Mouse (Mus musculus): ENCODE measurements around the gene Esr2. TPM values are rescaled to one million over a fixed set of nuclear protein-coding genes. Genes with fewer than 3 reads are reported as not detected.
A peak's percentile ranks its signal among the peaks of the same experiment; 100 is the strongest.

The Esr2 gene
- total RNA-seq, 2 experiments from 2014 or later = 0.08 to 0.13 TPM

DNA sequence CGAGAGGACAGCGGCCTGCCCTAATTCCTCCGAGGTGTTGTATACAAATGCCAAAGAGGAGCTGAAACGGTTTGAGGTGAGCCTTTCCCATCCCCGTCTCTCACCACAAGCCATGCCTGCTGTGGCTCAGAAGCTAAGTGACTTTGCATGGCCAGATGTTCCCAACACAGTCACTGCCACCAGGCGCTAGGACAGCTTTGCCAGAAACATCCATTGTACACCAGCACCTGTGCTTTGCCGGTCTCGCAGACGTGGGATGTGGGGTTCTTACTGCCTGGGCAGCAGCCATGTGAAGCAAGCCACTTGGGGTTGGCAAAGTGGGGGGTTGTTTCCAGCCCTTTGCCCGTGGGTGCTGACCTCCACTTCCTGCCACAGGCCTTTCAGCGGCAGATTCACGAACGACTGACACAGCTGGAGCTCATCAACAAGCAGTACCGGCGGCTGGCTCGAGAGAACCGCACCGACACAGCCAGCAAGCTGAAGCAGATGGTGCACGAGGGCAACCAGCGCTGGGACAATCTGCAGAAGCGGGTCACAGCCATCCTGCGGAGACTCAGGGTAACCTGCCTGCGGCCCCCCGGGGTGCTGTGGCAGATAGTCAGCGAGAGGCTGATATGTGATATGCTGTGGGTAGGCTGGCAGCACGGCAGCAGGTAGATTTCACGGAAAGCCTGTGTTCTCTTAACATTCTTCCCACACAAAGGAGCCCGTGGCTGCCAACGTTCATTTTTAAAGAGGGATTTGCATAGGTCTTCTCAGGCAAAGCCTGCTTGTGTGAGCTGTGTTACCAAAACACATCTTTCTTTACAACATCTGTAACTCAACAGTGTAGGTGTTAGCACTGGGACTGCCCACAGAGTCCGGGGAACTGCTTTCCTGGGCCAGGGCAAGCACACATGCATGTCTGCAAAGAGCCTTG is 81.7 kb downstream of the Esr2 start:
- no peak for DNase-seq
- TF ChIP-seq CTCF (IDR thresholded peaks at IDR 0.05) = no peak
- intact Hi-C loops (cut with DNase I) = no loop called here
- Histone ChIP-seq H3K4me3 (no peak overlapping the region), H3K27ac (no peak overlapping the region)

DNA sequence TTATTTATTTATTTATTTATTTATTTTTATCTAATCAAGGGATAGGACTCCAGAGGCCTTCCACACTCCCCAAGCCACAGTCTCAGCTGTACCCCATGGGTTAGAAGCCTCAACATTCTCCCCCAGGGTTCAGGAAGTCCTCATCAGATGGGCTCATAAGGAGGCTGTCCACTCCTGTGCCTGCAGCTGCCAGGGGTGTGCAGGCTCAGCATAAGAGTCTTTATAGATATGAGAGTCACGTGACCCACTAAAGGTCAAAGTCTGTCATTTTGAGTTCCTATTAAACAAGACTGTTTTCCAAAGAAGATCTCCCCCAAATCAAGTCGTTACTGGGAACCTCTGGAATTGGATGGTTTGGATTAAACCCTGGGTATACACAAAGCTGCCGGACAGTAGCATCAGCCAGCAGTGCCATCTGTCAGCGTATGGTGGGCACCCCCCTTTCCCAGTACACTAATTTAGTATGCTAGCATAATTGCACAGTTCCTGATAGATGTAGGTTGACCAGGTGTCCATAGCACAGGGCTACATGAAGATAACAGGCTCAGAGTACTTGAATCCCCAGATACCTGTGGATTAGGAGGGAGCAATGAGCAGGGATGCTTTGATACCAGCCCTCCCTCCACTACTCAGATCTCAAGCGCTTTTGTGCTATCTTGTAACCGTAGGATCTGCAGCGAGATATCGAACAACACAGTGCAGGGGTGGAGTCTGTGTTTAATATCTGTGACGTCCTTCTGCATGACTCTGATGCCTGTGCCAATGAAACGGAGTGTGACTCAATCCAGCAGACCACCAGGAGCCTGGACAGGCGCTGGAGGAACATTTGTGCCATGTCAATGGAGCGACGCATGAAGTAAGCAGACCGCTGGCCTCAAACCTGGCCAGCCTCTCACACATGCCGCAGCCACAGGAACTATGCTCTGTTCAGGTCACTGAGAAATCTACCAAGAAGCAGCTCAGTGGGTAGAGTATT is 83.2 kb downstream of the Esr2 start:
- no peak for DNase-seq
- no peak overlapping the region for H3K27ac ChIP-seq
- TF ChIP-seq CTCF (IDR thresholded peaks at IDR 0.05) = no peak
- H3K4me3 ChIP-seq = no peak overlapping the region
- intact Hi-C loops (cut with DNase I) = no loop called here

DNA sequence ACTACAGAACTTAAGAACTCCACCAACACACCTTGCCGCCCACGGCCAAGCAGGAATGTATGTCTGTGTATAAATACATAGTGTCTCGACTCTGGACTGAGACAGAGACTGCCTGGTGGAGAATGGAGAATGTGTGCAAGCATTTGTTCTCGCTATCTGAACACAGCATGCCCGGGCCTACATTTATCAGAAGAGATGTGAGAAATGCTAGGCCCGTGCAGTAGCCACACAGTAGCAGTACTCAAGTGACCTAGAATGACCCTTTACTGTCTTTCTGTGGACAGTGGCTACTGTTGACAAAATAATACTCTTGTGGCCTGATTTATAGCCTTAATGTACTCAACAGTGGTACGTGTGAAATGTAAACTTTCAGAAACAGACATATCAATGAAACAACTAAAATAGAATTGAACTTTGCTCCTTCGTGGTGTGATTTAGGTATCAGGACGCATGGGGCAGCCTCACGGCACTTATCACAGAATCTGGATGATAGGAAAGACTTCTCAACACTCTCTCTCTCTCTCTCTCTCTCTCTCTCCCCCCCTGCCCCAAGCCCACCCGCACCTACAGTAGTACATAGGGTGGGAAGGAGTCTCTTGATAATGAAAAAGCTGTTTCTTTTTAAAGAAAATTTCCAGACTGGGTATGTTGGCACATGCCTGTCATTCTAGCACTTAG is 84.1 kb downstream of the Esr2 start:
- intact Hi-C loops (cut with DNase I) = no loop called here
- no peak for DNase-seq
- TF ChIP-seq CTCF (IDR thresholded peaks at IDR 0.05) = no peak
- Histone ChIP-seq H3K27ac (no peak overlapping the region), H3K4me3 (no peak overlapping the region)

GRCm38 (mm10) chr12:76087025-76087424 is 90.0 kb downstream of the Esr2 start:
- no peak for DNase-seq
- no peak overlapping the region for H3K27ac ChIP-seq
- intact Hi-C loops (cut with DNase I) = no loop called here
- no peak overlapping the region for H3K4me3 ChIP-seq
- no peak for TF ChIP-seq CTCF (IDR thresholded peaks at IDR 0.05)

GRCm38 (mm10) chr12:76085956-76086905 is 90.8 kb downstream of the Esr2 start:
- no peak for TF ChIP-seq CTCF (IDR thresholded peaks at IDR 0.05)
- Histone ChIP-seq H3K27ac (no peak overlapping the region), H3K4me3 (no peak overlapping the region)
- intact Hi-C loops (cut with DNase I) = no loop called here
- DNase-seq = no peak

GRCm38 (mm10) chr12:76085066-76085465 is 92.0 kb downstream of the Esr2 start:
- Histone ChIP-seq H3K4me3 (no peak overlapping the region), H3K27ac (no peak overlapping the region)
- intact Hi-C loops (cut with DNase I) = no loop called here
- no peak for TF ChIP-seq CTCF (IDR thresholded peaks at IDR 0.05)
- no peak for DNase-seq

- peak; percentile 73 for DNase-seq
- intact Hi-C loops (cut with DNase I) = no loop called here
- TF ChIP-seq CTCF (IDR thresholded peaks at IDR 0.05) = no peak
- H3K27ac ChIP-seq = peak overlapping the region; percentile 78
- H3K4me3 ChIP-seq = peak overlapping the region; percentile 67
Observed at GRCm38 (mm10) chr12:76081557-76082211, 95.4 kb downstream of the Esr2 start.

DNA sequence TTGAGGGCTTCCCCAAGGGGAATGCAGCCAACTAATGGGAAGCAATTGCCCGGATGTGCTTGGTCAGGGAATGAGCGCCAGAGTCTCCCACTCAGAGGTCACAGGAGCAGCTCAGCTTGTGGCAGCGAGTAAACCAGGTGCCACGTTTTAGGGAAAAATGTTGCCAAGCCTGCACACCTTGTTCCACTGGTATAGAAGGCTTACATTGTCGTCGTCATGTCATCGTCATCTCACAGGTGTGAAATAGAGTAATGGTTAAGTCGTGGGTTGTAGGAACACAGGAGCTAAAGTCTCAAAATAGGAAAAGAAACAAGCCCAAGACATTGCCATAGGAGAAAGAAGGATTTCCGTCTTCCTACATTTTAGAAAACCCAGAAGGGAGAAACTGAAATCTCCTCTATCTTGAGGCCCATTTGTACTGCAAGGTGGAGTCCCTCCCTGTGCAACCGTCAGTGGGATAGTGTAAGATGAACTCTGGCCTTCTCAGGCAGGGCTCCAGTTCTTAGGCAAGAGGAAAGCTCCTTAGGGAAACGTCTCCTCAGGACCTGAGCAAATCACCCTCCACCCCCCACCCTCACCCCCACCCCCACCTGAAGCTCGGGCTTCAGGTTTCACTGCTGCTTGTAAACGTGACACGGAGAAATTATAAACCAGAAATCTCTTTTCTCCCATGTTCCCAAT is 96.0 kb downstream of the Esr2 start:
- TF ChIP-seq CTCF (IDR thresholded peaks at IDR 0.05) = no peak
- H3K4me3 ChIP-seq = peak overlapping the region; percentile 67
- intact Hi-C loops (cut with DNase I) = no loop called here
- DNase-seq = peak; percentile 66
- peak overlapping the region; percentile 78 for H3K27ac ChIP-seq

DNA sequence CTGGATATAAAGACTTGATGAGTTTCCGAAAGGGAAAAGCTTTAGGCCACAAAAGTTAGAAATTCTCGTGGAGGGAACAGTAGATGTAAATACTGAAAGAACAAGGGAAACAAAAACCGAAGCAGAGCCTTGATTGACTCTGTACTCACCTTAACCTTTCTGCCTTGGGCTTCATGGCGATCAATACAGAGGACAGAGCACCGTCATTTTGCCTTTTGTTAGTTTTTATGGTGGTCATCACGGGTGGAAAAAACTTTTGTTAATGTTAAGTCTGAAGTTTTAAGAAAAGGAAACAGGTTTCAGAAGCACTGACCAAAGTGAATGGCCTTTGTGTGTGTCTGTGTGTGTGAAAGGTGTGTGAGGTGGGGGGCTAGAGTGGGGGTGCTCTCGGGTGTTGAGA is 103.1 kb downstream of the Esr2 start:
- no peak for DNase-seq
- no peak for TF ChIP-seq CTCF (IDR thresholded peaks at IDR 0.05)
- intact Hi-C loops (cut with DNase I) = no loop called here
- Histone ChIP-seq H3K4me3 (no peak overlapping the region), H3K27ac (no peak overlapping the region)

DNA sequence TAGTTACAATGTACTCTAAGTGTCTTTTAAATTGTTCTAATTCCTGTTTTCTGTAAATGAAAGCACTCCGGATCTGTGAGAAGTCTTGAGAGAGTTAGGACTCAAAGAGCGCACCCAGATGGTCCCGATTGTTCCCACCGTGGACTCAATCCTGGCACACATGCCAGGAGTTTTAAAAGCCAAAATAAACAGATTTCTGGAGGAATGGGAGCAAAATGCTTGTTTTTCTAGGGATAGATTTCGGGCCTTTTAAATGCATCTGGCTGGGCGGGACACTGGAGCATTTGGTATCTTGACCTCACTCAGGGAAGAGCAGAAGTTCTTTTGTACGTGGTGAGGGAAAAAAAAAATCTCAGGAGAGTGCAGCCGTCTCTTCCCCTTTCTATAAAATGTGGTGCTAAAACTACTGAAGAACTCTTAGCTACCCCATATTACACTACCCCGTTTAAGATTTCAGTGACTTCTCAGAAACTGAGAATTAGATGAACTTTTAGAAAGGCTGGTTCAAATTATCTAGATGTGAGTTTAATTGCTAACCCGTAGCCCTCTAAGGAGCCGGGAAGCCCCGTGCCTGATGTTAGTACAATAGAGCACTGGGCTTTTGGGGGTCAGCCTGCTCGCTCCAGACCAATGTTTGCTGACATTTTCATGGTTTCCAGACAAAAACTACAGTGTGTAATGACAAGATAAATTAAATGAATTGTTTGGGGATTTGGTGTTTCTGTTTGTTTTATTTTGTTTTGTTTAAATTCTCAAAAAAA is 103.8 kb downstream of the Esr2 start:
- Histone ChIP-seq H3K27ac (peak overlapping the region; percentile 24; the same call in 1 of the 2 replicates), H3K4me3 (no peak overlapping the region)
- TF ChIP-seq CTCF (IDR thresholded peaks at IDR 0.05) = no peak
- intact Hi-C loops (cut with DNase I) = no loop called here
- no peak for DNase-seq
